Mouse (Mus musculus) heart, postnatal 25 days (tissue): Measurements from ENCODE around the gene Grik5. TPM values are rescaled to one million over a fixed set of nuclear protein-coding genes. Genes with fewer than 3 reads are reported as not detected.
"Not testable (repeated sequence)": the region's sequence is repeated elsewhere in the genome, so short reads cannot be mapped to it uniquely, and the experiment has no call there.

Experiments used
- DNase-seq: peaks from one replicate; pipeline ENCODE4 v3.0.0; 2022; ENCODE audit warnings: low spot score
- intact Hi-C: fragments of 180-260 bp; cut with DNase I; formaldehyde crosslinking; loops from one replicate; pipeline ENCODE4 v1.15.1; 2025
- total RNA-seq, 2 experiments: library from RNA; stranded (reverse); gene quantifications; 2 replicates each; pipeline ENCODE4 v1.2.3; 2021

Grik5 gene
- total RNA-seq, 2 experiments from 2014 or later = 4.5 to 4.8 TPM

GRCm38 (mm10) chr7:25044599-25044998 lies 27.5 kb downstream of the Grik5 start:
- intact Hi-C loops, DNase-seq: not testable (repeated sequence)

- no peak for DNase-seq
- intact Hi-C loops = no loop called here
Measured at GRCm38 (mm10) chr7:25041921-25042320, 30.2 kb downstream of the Grik5 start.

GRCm38 (mm10) chr7:25035916-25036315 lies 36.2 kb downstream of the Grik5 start:
- no peak for DNase-seq
- intact Hi-C loops = no loop called here

- intact Hi-C loops = no loop called here
- no peak for DNase-seq
Measured at GRCm38 (mm10) chr7:25034796-25035195, 37.4 kb downstream of the Grik5 start.

GRCm38 (mm10) chr7:25031528-25031927 lies 40.6 kb downstream of the Grik5 start:
- no peak for DNase-seq
- intact Hi-C loops = loop anchor here (2.0 kb wide), 2 partner anchors 65 to 155 kb away; no protein-coding TSS in a partner anchor

GRCm38 (mm10) chr7:25030032-25030753 lies 42.0 kb downstream of the Grik5 start:
- DNase-seq = no peak
- intact Hi-C loops = loop anchor here (2.0 kb wide), 2 partner anchors 67 to 157 kb away; no protein-coding TSS in a partner anchor

DNA sequence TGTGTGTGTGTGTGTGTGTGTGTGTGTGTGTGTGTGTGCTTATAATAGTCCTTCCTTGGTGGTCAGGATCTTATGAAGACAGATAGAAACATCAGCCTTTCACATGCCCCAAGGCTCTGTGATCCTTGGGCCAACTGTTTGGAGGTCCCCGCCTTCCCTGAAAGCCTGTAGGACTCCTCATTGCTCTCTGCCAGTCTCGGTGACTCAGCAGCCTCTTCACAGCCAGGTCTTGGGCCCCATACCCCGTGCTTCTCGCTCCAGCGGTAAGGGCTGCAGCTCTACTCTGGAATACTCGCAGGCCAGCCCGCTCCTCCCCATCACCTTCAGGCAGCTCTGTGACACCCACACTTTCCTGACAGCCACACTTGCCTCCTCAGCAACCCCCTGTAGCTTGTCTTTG lies 45.7 kb downstream of the Grik5 start:
- DNase-seq = no peak
- intact Hi-C loops = no loop called here

GRCm38 (mm10) chr7:25025855-25026439 lies 46.2 kb downstream of the Grik5 start:
- DNase-seq = no peak
- intact Hi-C loops = no loop called here

DNA sequence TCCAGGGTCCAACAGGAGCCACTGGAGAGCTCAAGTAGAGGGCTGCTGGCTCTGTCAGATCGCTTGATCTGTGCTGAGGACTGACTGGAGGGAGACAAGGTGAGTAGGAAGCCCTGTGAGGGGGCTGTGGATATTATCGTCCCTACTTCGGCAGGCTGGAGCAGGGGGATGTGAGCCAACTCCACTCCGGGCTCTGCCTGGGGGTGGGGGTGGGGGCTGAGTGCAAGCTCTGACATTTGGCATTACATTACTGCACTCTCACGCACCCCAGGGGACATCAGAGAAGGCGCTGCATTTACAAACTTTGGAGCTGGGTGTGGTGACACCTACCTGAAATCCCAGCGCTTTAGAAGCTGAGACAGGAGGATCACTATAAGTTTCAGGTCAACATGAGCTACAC lies 60.6 kb downstream of the Grik5 start:
- no peak for DNase-seq
- intact Hi-C loops = no loop called here

- intact Hi-C loops = no loop called here
- DNase-seq = no peak
Measured at GRCm38 (mm10) chr7:25010090-25010913, 61.8 kb downstream of the Grik5 start.

GRCm38 (mm10) chr7:25009099-25009700 lies 62.9 kb downstream of the Grik5 start:
- DNase-seq = no peak
- intact Hi-C loops = no loop called here

- no peak for DNase-seq
- intact Hi-C loops = no loop called here
Measured at GRCm38 (mm10) chr7:25008635-25009034, 63.5 kb downstream of the Grik5 start.

DNA sequence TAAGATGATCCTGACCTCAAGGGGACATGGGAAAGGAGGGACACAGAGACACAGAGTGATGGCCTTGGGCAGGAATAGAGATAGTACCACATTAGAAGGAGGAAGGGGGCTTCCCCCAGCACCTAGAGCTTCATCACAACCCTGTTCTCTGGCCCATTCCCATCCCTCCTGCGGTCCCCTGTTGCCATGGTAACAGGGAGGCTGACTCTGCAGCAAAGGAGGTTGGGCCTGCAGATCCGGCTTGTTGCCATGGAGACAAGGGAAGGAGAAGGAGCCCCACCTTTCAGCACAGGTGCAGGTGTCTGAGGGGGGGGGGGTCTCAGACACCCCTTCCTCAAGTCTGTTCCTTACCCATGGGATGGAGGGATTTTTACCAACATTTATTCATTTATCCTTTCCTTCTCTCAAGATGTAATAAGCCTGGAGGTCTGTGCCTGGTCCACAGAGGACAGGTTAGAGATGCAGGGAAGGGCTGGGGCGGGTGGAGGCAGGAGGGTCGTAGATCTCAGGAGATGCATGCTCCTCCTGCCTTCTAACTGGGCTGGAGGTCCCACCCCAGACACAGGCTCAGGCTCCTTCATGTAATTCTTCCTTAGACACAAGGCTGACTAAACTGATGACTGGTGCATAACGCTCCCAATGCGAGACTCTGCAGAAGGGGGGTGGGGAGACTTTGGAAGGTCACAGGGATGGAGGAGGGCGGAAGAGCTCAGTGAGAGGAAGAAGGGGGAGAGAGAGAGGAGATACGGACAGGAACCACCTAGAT lies 64.4 kb downstream of the Grik5 start:
- DNase-seq = no peak
- intact Hi-C loops = no loop called here

GRCm38 (mm10) chr7:25006586-25007364 lies 65.4 kb downstream of the Grik5 start:
- intact Hi-C loops = no loop called here
- DNase-seq = no peak

DNA sequence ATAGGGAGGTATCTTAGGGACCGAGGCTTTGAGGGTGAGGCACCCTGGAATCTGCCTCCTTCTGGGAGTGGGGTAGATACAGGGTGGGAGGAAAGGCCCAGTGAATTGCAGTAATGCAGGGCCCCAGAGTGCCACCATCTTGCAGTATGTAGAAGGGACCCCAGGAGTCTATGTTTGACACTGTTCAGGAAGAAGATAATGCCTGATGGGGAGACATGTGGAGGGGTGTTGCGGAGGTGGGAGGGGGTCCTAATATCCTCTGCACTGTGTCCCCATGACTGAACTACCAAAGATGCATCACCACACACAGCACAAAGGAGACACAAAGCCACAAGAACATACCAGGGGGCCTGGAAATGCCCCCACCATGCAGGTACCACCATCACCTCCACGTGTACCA lies 66.0 kb downstream of the Grik5 start:
- intact Hi-C loops = no loop called here
- no peak for DNase-seq

DNA sequence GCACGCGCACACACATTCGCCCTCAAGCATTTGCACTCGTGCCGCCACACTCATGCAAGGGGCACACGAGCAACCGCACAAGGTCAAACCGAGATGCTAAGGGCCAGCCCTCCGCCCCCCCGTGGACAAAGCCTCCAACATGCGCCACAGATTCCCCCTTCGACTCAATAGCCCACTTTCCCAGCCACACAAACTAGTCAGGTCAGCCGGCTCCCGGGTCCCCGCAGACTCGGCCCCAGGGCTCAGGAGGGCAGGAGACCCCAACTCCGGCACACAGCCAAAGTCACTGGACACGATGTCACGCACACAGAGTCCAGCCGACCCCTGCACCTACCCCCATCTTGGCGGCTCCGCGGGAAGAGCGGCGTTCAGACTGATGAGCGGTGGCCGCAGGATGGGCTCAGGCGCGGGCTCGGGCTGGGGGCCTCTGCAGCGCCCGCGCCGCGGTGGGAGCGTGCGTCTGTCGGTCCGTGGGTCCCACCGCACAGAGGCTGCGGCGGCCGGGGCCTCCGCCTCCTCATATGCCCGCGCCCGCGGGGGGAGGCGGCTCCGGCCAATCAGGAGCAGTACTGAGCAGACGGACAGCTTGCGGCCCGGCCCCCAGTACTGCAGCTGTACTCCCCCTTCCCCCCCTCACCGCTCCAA lies 66.6 kb downstream of the Grik5 start, which contains the start of gene Atp1a3:
Atp1a3 (minus strand) TSS at position 538 of the 645 bp plus-strand sequence.
- DNase-seq = no peak
- intact Hi-C loops = no loop called here

DNA sequence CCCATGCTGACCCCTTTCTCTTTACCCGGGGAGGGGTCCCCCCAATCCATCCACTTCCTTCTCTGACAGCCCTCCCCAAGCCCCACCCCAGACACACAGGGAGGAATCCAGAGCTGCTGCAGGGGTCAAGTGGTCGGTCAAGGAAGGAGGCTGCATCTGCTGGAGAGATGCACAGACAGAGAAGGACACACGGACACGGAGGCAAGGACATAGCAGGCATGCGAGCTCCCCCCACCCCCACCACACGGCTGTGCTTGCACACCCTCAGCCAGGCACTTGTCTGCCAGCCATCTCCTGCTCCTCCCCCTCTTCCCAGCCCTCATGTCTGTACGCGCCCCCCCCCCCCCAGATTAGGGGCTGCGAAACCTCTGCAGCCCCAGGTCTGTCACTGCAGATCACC lies 67.3 kb downstream of the Grik5 start:
- intact Hi-C loops = no loop called here

DNA sequence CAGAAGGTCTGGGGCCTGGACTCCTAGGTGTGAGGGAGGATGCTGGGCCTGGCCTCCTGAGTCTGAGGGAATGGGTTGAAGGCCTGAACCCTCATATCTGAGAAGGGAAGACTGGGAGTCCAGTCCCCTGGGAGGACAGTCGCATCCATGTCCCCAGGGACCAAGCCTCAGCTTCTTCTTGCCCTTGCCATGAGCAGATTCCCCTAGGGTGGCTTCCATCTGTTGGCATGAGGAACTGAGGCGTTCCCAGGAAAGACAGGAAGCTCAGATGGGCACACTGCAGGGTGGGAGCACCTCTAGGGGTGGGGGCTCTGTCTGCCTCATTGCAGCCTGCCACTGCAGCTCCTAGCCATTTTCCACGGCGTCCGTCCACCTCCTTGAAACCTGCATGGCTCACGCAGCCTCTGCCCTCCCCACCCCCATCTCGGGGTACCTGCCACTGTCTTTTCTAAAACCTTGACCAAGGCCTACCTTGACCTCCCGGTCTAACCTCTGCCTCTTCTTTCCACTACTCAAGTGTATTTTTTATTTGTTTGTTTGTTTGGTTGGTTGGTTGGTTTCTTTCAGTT lies 68.2 kb downstream of the Grik5 start:
- DNase-seq = no peak
- intact Hi-C loops = no loop called here

More for the DNA sequence above, 67.3 kb downstream of the Grik5 start:
- no peak for DNase-seq
